Mouse (Mus musculus) kidney, adult 9 months (tissue): ENCODE data around the gene Gripap1.

Experiments
- DNase-seq: peaks from one replicate; pipeline ENCODE4 v3.0.0; 2022

Gene Gripap1

GRCm38 (mm10) chrX:7789542-7790136 is at the start of gene Gripap1:
Gene Gripap1 (plus strand): TSS chrX:7789765.
- DNase-seq, result peak; percentile 86

DNA sequence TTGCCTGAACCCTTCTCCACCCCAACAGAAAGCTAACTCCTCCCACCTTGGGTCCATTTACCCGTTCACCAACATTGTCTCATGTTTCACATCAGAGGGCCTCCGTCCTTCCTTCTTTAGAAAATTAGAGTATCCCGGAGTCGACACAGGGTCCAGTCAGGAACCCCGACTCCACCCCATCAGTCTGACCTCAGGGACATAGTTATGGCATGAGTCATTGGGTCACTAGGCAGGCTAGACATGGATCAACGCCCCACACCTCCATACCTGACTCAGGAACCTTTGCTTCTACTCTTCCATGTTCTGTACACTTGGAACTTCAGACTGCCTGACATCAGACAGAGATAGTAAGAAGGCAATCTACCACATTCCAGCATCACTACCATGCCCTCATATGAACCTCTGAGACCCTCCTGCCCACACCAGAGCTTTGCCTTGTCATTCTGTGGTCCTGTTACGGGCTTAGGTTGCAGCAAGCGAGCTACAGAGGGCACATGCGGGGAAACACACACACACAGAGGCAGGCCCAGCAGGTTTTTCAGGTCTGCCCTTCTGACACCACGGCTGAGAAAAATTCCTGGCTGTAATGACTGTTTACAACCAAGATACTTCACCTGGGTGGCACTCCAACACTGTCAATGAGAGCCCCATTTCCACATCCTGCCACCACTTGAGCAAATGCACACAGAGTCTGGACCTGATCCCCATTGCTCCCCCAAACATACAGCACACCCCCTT is 49.3 kb upstream of the Gripap1 start:
- DNase-seq, result peak; percentile 40

DNA sequence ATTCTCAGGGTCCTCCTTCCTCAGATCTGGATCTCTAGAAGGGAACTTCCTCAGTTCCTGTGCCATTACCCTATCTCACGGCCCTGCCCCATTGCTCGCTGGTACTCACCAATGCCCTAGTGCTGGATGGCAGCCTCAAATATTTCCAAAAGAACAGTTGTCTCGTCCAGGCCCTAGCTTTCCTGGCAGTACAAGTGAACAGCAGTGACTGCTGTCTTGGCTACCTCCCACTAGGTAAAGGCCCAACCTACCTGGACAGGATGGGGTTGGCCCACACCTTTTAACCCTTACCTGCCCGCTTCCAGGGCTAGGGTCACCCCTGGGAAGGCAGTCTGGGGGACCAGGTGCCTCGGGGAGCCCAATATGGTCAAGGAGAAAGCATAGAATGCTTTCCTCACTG is 48.5 kb upstream of the Gripap1 start:
- no peak for DNase-seq

- no peak for DNase-seq
Observed at GRCm38 (mm10) chrX:7743470-7743869, 46.1 kb upstream of the Gripap1 start.

DNA sequence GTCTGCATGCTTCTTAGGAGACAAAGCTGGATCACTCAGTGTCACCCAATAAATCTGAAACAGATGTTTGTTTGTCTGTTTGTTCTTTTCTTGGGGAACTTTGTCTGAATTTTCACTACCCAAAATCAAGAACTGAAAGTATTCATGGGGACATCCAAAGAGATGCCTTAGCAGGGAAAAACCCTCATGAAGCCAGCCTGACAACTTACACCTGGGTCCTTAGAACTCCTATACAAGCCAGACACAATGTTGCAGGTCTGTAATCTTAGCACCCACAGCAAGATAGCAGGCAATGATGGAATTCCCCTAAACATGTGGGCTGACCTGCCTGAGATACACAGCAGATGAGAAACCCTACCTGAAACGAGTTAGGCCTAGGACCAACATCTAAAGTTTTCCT is 44.6 kb upstream of the Gripap1 start:
- no peak for DNase-seq

DNA sequence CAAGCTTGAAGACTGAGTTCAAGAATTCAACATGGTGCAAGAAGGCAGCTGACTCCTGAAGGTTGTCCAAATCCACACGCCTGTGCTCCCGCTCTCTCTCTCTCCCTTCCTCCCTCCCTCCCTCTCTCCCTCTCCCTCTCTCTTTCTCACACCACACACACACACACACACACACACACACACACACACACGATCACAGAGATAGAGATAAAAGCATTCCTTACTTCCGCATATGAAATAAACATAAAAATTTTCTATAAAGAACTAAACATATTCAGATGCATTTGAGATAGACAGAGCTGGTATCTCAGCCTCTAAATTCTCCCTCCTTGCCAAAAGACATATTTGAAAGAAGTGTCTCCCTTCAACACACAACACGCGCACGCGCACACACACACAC is 44.1 kb upstream of the Gripap1 start:
- no peak for DNase-seq

- peak; percentile 76 for DNase-seq
Observed at GRCm38 (mm10) chrX:7750432-7751116, 39.0 kb upstream of the Gripap1 start, which contains the start of gene Ccdc120. Gene Ccdc120 (minus strand): TSS chrX:7750905.

- DNase-seq, result peak; percentile 56
Observed at GRCm38 (mm10) chrX:7753627-7754026, 35.9 kb upstream of the Gripap1 start.

- peak; percentile 96 for DNase-seq
Observed at GRCm38 (mm10) chrX:7762137-7762920, 27.2 kb upstream of the Gripap1 start, which contains the start of gene Tfe3. Gene Tfe3 (plus strand): TSS chrX:7762560.

DNA sequence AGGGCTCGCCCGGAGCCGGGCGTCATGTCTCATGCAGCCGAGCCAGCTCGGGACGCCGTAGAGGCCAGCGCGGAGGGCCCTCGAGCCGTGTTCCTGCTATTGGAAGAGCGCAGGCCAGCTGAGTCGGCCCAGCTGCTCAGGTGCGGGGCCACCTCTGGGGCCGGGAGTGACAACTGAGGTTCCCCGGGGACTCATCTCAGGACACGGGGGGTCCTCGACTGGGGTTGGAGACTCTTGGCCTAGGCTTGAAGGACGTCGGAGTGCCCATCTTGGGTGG is 26.7 kb upstream of the Gripap1 start:
- DNase-seq, result no peak

DNA sequence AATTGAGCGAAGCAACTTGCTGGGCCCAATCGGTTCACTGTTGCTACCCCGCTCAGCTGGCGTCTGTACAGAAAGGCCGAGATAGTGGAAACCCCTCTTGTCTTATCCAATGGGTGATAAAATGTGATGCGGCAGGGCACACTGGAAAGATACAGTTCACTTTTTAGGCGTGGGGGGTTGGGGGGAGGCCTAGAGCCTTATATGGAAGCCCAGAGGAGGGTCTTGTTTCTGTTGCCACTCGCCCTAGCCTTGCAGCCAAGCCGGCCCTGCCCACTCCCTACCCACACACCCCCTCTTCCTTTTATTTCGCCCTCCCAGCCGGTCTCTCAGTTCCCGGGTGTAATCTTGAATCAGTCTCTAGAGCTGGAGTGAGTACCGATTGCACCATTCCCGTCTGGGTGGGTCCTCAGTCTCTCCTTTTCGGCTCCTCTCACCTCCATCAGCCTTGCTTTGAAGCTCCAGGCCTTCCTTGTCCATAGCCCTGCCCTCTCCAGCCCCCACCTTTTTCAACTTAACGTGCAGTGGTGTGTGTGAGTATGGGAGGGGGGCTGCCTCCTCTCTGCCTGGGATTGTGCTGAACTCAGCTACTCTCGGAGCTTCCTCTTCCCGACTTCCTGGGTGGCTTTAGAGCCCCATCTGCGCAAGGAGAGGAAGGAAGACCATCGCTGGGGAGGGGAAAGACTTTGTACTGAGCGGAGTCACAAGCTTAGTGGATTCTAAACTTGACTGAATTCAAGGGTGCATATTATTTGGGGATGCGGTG is 25.8 kb upstream of the Gripap1 start:
- DNase-seq, result peak; percentile 27

DNA sequence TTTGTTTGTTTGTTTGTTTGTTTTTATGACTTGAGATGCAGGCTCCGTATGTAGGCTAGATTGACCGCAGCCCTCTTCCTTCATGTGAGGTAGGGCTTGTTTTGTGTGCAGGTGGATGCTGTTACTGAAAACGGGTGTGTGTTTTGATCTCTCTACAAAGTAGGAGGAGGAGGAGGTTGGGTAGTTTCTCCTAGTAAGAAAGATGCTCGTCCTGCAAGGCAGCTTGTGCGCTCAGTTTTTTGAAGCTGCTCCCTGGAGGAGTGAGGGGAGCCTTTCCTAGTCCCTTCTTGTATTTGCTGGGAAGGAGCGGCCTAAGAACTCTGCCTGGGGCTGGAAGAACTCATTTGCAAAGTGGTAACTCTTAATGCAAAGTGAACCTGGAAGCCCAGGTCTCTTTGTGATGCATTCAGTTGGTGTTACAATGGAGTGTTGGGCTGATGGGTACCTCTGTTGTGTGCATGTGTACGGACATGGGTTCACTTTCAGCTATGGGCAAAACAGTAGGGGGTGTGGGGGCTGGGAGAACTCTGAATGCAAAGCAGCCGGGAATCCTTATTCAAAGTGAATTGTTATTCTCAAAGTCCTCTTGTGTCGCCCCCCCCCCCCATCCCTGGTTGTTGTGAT is 24.8 kb upstream of the Gripap1 start:
- no peak for DNase-seq

DNA sequence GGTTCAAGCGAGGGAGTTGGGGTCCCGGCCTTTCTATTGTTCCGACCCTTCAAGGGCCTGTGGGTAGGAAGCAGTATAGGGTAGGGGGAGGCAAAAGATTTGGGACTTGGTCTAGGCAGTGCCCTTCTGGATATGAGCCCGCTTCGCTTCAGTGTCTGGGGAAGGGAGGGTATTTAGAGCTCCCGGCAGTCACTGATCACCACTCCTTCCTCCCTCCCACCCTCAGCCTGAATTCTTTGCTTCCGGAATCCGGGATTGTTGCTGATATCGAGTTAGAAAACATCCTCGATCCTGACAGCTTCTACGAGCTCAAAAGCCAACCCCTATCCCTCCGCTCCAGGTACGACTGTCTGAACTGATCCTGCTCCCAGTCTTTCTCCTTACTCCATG is 24.3 kb upstream of the Gripap1 start:
- DNase-seq, result no peak

DNA sequence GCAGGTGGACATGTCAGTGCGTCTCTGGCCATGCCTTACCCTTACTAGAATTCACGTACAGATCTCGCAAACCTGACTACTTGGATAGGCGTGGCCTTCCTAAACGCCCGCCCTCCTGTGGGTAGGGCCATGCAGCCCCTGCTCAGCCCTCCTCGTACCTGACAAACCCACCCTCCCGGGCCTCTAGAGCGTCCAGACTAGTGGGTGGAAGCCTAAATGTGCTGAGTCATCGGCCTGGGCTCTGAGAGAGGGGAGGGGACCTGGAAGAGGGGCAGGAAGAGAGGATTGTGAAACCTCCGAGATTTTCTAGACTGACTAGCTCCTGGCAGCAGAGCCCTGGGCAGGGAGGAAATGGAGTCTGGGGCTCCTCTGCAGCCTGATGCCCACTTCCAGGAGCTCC is 23.8 kb upstream of the Gripap1 start:
- peak; percentile 31 for DNase-seq

DNA sequence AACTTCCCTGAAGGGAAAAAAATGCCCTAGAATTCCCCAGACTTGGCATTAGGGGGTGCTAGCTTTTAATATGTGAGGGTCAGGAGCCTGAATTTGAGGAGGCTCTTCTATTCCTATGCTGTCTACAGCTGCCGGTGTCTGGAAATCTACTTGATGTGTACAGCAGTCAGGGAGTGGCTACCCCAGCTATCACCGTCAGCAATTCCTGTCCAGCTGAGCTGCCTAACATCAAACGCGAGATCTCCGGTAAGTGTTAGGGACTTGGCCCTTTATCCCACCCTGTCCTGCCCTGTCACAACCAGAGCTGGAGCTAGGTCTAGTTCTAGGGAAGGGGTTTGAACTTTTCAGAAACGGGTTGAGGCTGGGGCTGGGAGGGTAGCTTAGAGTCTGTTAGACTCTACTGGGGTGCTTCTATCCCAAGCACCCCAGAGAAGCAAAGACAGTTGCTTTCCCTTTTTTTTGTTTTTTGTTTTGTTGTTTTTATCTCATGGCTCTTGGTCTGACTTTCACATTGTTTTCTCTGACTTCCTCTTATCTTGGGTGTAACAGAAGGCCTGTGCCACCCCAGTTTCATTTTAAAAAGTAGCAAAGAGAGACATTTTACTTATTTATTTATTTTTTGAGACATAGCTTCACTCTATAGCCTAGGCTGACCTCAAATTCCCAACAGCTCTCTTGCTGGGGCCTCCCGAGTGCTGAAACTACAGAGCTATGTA is 20.1 kb upstream of the Gripap1 start:
- no peak for DNase-seq

- no peak for DNase-seq
Observed at GRCm38 (mm10) chrX:7772766-7773165, 16.8 kb upstream of the Gripap1 start.

GRCm38 (mm10) chrX:7775501-7776205 is 13.9 kb upstream of the Gripap1 start:
- DNase-seq, result no peak

- DNase-seq, result peak; percentile 59
Observed at GRCm38 (mm10) chrX:7776329-7777082, 13.1 kb upstream of the Gripap1 start.

- peak; percentile 14 for DNase-seq
Observed at GRCm38 (mm10) chrX:7778450-7779244, 10.9 kb upstream of the Gripap1 start.
